Mouse (Mus musculus) heart, adult 9 months (tissue): ENCODE measurements at regions not wholly inside any gene's neighbourhood (a gene's known extent, or its start where the extent isn't known, plus 50 kb on each side); places are given as distances from the start of the nearest gene placed in this dataset.
"Not testable (repeated sequence)": the region's sequence is repeated elsewhere in the genome, so short reads cannot be mapped to it uniquely, and the experiment has no call there.

Experiments used
- DNase-seq, 2 experiments: peaks; one replicate each; pipeline ENCODE4 v3.0.0; 2022; ENCODE audit warnings: low spot score in 2 of 2

DNA sequence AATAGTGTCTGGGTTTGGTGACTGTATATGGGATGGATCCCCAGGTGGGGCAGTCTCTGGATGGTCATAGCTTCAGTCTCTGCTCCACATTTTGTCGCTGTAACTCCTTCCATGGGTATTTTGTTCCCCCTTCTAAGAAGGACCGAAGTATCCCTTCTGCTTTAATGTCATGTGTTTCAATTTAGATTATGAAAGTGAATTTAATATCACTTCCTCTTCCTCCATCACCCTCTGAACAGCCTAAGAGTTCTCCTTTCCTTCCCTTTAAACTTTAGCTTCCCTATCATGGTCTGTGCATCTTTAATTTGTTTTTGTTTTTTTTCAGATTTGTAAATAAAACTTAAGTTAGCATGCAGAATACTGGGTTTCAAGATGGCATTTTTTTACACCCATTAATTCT, 211.0 kb upstream of the Phyhipl start:
- DNase-seq = no peak

- DNase-seq = no peak
Observed at GRCm38 (mm10) chr10:70864650-70865049, 208.9 kb upstream of the Phyhipl start.

GRCm38 (mm10) chr10:70862022-70862335, 206.2 kb upstream of the Phyhipl start:
- DNase-seq = no peak

GRCm38 (mm10) chr10:70861131-70862021, 205.6 kb upstream of the Phyhipl start:
- no peak for DNase-seq

DNA sequence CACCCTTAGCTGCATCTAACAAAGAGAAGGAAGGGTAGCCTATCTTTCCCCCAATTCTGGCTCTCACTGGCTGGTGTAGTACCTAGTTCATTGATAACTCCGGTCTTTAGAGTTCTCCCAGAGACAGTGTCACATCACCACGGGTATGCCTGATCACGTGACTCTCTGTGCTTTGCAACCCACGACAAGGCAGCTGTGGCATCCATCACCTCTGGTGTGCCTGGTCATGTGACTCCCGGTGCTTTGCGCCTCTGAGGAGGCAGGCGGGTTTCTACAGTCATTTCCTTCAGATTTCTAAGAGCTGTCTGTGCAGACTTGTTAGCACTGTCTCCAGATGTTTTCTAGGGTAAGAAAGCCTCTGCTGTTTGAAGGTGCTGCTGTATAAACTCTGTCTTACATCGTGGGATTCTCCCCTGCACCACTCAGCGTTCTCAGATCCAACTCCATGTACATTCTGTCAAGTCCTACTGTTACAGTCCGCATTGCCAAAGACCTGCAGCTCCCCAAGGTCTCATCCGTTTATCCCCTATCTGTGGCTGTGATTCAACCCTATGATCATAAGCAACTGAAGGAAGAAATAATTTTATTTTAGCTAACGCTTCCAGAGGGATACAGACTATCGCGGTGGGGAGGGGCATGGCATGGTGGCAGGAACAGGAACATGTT, 201.5 kb upstream of the Phyhipl start:
- DNase-seq = no peak

DNA sequence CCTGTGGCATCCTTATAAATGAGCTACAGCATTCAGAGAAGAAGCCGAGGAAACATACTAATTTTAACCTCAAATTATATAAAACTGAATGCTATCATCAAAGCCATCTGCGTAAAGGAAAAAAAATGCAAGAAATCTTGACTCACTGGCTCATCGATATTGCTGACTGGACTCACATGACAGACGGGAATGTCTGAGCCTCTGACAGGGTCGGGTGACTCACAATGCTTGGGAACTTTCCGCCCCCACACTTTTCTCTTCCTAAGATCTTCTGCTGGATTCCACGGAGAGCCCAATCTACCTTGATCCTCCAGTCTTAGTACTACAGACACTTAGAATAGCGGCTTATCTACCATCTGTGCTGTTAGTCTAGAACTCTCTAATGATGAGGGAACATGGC, 200.2 kb upstream of the Phyhipl start:
- no peak for DNase-seq

- no peak for DNase-seq
Observed at GRCm38 (mm10) chr10:70853614-70854013, 197.8 kb upstream of the Phyhipl start.

DNA sequence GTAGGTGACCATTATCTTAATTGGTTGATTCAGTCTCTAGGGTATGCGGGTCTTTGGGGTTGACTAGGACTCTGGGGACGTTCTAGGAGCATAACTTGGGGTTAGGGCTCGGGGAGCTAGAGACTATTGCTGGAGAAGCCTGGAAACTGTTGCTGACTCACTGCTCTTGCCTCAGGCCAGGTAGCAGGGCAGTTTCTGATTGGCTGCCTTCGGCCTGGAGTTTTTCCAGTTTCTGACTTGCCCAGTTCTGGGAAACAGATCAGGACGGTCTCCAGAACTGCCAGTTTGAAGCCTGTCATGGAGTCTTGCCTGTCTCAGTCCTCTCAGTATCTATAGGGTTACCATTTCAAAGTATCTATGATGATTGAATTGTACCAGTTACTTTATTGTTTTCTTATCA, 192.4 kb upstream of the Phyhipl start:
- DNase-seq = no peak

DNA sequence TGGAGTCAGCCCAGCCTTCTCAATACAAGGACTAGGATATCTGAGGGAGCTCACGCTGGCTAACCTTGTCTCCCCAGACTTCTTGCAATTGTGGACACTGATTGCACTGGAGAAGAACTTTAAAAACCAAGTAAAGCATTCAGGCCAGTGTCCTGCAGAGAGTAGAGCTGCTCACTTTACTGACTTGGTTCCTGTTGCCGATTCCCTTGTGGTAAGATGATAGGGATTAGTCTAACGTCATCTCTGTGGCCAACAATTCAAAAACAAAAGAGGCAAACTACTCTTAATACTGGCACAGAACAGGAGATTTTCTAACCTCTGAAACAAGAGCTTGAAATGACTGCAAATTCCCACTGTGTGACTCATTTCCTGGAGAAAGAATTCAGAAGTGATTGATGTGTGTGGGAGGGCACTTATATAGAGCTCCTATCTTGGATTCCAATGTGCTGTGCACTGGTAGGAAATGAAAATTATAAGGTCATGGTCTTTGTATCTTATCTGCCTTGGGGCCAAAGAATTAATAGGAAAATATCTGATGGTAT, 191.6 kb upstream of the Phyhipl start:
- no peak for DNase-seq

DNA sequence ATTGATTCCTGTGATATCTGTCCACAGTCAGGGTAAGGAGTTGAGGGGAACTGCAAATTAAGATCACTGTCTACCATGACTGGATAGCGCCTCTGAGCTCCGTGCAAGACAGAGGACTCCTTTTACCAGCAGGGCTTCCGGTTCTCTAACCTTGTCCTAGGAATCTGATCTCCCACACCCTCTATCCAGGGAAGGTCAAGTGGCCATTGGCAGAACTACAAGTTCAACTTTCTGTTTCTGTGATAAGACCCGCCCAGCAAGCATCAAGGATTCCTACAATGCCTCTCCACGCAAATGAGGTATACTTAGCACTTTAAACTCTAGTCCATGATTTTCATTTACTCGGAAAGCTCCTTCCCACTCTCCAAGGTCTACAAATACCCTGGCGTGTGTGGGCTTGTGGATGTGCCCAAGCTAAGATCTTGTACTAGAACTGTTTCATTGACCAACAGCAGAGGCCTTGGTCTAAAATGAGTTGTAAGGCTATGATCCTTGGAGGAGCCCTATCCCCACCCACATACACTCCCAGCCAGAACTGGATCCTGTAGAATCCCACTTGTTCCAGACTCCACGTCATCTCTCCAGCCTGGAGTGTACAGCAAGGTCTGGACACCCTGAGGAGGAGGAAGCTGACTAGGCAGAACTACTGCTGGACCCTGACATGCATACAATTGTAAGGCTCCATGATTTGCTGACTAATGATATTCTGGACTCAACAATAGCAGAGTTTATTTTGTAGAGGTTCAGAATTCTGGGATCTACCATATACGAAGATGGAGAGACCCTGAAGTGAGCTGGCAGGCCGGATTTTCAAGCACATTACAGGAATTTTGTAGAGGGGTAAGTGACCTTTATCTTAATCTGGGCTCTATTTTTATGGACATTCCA, 190.8 kb upstream of the Phyhipl start:
- DNase-seq = no peak

- no peak for DNase-seq
Observed at GRCm38 (mm10) chr10:70843848-70844247, 188.1 kb upstream of the Phyhipl start.

- DNase-seq = no peak
Observed at GRCm38 (mm10) chr10:70842176-70842838, 186.5 kb upstream of the Phyhipl start.

GRCm38 (mm10) chr10:70841179-70841578, 185.4 kb upstream of the Phyhipl start:
- not testable (repeated sequence) for DNase-seq

DNA sequence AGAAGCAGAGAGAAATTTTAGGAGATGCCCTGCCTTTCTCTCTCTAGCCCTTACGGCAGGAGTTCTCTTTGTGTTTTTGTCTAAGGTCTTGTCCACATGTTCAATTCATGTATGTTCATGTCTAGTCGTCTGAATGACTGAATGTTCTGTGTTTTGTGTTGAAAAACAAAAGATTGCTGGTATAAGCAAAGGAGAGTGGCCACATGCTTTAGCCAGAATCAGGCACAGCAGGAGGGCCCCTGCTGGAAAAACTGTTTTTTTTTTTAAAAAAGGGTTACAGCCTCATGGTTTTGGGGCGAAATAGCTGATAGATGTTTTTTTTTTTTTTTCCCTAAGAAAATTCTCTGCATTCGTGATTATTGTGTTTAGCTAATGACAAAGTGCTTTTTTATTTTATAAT, 182.4 kb upstream of the Phyhipl start:
- no peak for DNase-seq

DNA sequence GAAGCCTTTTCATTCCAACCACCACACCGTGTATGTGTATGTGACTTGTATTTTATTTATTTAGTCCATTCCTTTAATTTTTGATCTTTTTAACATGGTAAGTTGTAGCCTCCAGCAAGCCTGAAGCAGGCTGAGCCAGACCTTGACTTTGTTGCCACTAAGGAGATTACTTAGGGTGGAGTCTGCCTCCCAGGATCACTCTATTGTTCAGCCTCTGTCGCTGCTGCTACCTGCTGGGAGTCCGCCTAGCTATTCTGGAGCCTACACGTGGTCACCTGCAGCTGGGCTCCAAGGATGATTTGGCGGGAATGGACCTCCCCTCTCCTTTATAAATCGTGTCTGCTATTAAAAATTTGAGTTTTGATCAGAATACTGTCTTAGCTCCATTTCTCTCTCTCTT, 181.6 kb upstream of the Phyhipl start:
- DNase-seq = no peak

DNA sequence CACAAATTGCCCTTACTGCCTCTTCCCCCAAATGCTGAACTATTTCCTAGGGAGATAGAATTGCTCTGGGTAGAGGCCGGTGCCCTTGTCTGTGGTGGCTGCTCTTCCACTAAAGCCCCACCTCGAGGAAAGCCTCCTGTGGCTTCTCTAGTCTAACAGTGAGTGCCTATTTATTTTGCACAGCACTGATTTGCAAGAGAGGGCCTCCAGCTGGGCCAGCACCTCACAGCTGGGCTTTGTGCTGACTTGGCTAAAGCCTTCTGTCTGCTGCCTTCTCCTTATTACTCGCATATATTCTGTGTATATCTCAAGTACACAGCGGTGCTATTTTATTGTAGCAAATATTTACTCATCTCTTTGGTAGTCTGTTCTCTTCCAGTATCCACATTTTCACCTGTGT, 176.9 kb upstream of the Phyhipl start:
- no peak for DNase-seq

DNA sequence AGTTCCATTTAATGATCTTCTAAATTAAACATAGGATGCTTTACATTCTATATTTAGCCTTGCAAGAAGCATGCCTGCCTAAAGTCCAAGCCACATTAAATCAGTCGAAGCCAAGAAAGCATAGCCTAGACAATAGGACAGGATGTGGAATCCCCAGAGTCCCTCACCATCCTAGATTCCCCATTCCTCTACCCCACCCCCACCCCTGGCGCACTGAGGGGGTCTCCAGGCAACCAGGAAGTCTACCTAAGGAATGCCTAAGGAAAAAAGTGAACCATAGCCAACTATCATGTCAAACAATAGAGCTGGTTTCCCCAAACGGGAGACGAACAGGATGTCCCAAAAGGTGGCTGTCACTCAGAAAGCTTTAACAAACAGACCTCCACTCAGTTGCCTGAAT, 172.5 kb upstream of the Phyhipl start:
- DNase-seq = no peak

DNA sequence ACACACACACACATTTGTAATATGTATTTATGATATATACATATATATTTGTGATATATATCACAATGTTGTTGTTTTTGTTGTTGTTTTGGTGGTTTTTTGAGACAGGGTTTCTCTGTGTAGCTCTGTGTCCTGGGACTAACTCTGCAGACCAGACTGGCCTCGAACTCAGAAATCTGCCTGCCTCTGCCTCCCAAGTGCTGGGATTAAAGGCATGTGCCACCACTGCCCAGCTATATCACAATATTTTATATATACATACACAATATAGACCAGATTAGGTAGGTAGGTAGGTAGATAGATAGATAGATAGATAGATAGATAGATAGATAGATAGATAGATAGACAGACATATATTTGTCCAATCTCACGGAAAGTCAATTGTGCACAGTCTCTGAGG, 171.8 kb upstream of the Phyhipl start:
- not testable (repeated sequence) for DNase-seq

GRCm38 (mm10) chr10:70826706-70827105, 170.9 kb upstream of the Phyhipl start:
- DNase-seq = no peak

DNA sequence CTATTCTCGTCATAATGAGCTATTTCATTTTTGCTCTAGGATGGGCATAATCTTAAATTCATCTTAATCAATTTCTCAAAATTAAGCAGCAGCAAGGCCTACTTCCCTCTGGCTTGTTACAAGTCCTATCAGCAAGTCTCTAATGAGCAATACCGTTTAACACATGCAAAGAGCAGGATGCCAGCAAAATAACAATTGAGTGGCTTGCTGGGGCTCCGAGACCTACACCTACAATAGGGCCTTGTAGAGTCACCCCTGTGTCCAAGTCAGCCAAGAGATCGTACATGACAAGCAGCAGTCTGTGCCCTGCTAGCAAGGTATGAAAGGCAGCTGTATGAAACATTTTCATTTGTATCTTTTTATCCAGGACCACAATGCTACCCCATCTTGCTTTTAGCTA, 169.7 kb upstream of the Phyhipl start:
- DNase-seq = no peak

GRCm38 (mm10) chr10:70824461-70824860, 168.7 kb upstream of the Phyhipl start:
- DNase-seq = peak; percentile 71 to 75

DNA sequence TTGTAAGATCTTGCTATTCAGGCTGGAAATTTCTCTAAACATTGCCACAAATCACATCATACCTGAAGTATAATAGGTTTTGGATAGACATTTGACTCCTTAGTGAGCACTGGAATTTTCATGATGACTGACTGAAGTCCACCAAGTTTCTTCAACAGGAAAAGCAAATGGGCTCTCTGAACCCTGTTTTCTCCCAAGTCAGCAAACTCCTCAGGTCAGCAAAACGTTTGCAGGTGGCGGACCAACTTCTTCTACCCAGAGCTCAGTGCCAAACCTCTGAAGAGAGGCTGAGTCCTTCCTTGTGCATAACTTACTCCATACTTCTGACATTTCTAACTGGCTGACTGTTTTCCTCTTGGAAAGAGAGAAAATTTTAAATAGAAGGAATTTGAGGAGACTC, 164.2 kb upstream of the Phyhipl start:
- DNase-seq = no peak
